Mouse (Mus musculus) olfactory bulb, adult 2 months (tissue): Measurements from ENCODE around the gene Olfr620.

Source experiments
- CTCF ChIP-seq: fragments of 200-500 bp; IDR thresholded peaks from 2 replicates; pipeline ENCODE4 v1.5.1; 2012; ENCODE audit warnings: low read depth, mild to moderate bottlenecking, low read length, moderate library complexity; ENCODE audit not compliant: insufficient read depth
- POLR2A ChIP-seq: fragments of 200-500 bp; IDR thresholded peaks from 2 replicates; pipeline ENCODE4 v1.6.1; 2012; ENCODE audit warnings: mild to moderate bottlenecking, low read depth, low read length, moderate library complexity; ENCODE audit not compliant: insufficient read depth

GRCm38 (mm10) chr7:103612434-103612833 is at the start of gene Olfr620:
- TF ChIP-seq CTCF: no peak
- TF ChIP-seq POLR2A: no peak
